ENCODE assay signal across 25 mouse cellular contexts in the genomic region with DNA sequence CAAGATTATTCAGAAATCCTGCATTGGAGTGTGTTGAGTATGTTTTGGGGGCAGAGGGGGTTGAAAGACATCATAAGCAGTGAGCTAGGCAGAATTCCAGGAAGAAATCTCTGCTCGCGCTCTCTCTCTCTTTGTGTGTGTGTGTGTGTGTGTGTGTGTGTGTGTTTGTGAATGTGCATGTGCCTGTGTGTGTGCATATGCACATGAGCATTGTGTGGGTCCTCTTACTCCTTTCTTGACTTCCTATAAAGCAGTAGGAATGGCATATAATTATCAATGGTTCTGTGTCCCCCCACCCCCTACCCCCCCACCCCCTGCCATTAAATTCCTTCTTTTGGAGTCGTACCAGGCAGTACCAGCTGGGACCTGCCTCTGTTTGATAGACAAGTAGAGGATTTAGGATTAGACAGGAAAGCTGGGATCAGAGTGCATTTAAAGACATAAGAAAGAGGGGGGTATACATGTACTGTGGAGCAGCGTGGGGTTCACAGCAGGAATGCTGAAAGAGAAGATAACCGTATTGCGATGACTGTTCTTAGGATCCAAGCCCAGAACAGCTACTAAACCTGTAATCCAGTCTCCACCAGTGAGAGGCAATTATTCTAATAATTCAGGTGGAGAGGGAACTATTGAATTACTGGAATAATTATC.
DNase-seq lines count a peak whose midpoint lies in the region; ATAC-seq lines count a peak whose summit lies in the region.
"Had no signal": no experiment of that assay in that cellular context is flagged by ENCODE, and none has a peak within 500 bp of the region (broad histone marks: within the 10 kb centered on the region; RNA-seq: fewer than 3 reads in every experiment).

No protein-coding gene starts in this region.

- no peak overlapping the region for H3K4me3 ChIP-seq in forebrain, embryonic 13.5 days
- H3K4me3 ChIP-seq in forebrain, embryonic 12.5 days (replicated peaks) = no peak overlapping the region
- no peak overlapping the region for H3K4me3 ChIP-seq in hindbrain, embryonic 16.5 days (ENCODE audit: low read length)
- H3K4me3 ChIP-seq in hindbrain, embryonic 13.5 days = no peak overlapping the region
- H3K4me3 ChIP-seq in embryonic facial prominence, embryonic 13.5 days = no peak overlapping the region
- H3K4me3 ChIP-seq in midbrain, embryonic 15.5 days = no peak overlapping the region
- no peak overlapping the region for H3K4me3 ChIP-seq in neural tube, embryonic 15.5 days (replicated peaks)
- H3K4me3 ChIP-seq: erythroblast, embryonic 14.5 days; layer of hippocampus, adult 2 months; limb, embryonic 12.5 days had no signal

- 33% methylated on average over 6 of the region's 6 CpGs for whole genome bisulfite sequencing in forebrain, embryonic 13.5 days
- 43% methylated on average over 6 of the region's 6 CpGs for WGBS in forebrain, embryonic 12.5 days
- 60% methylated on average over 6 of the region's 6 CpGs for WGBS in hindbrain, embryonic 16.5 days
- 73% methylated on average over 6 of the region's 6 CpGs for WGBS in hindbrain, embryonic 13.5 days
- 56% methylated on average over 6 of the region's 6 CpGs for WGBS in embryonic facial prominence, embryonic 13.5 days
- 32% methylated on average over 6 of the region's 6 CpGs for WGBS in midbrain, embryonic 15.5 days
- WGBS in neural tube, embryonic 15.5 days = 64% methylated on average over 6 of the region's 6 CpGs

- H3K9me3 ChIP-seq in forebrain, embryonic 13.5 days (replicated peaks) = no peaks in the 10 kb centered on the region
- no peaks in the 10 kb centered on the region for H3K9me3 ChIP-seq in forebrain, embryonic 12.5 days
- H3K9me3 ChIP-seq in hindbrain, embryonic 16.5 days (ENCODE audit: control insufficient read depth, low read length) = no peaks in the 10 kb centered on the region
- no peaks in the 10 kb centered on the region for H3K9me3 ChIP-seq in hindbrain, embryonic 13.5 days
- H3K9me3 ChIP-seq in embryonic facial prominence, embryonic 13.5 days = no peaks in the 10 kb centered on the region
- H3K9me3 ChIP-seq in midbrain, embryonic 15.5 days = no peaks in the 10 kb centered on the region
- H3K9me3 ChIP-seq in neural tube, embryonic 15.5 days (replicated peaks) = no peaks in the 10 kb centered on the region
- H3K9me3 ChIP-seq: limb, embryonic 12.5 days had no signal

- H3K4me2 ChIP-seq in forebrain, embryonic 13.5 days = no peak overlapping the region
- no peak overlapping the region for H3K4me2 ChIP-seq in forebrain, embryonic 12.5 days
- no peak overlapping the region for H3K4me2 ChIP-seq in hindbrain, embryonic 16.5 days (ENCODE audit: low read length)
- H3K4me2 ChIP-seq in hindbrain, embryonic 13.5 days = no peak overlapping the region
- no peak overlapping the region for H3K4me2 ChIP-seq in embryonic facial prominence, embryonic 13.5 days
- H3K4me2 ChIP-seq in midbrain, embryonic 15.5 days = no peak overlapping the region
- no peak overlapping the region for H3K4me2 ChIP-seq in neural tube, embryonic 15.5 days
- H3K4me2 ChIP-seq: heart, embryonic 11.5 days; limb, embryonic 12.5 days; liver, embryonic 11.5 days had no signal

- no peaks in the 10 kb centered on the region for H3K36me3 ChIP-seq in forebrain, embryonic 13.5 days (ENCODE audit: poor library complexity, severe bottlenecking)
- no peaks in the 10 kb centered on the region for H3K36me3 ChIP-seq in forebrain, embryonic 12.5 days (replicated peaks)
- no peaks in the 10 kb centered on the region for H3K36me3 ChIP-seq in hindbrain, embryonic 16.5 days (ENCODE audit: control insufficient read depth, insufficient read depth, low read length)
- H3K36me3 ChIP-seq in hindbrain, embryonic 13.5 days = no peaks in the 10 kb centered on the region
- H3K36me3 ChIP-seq in embryonic facial prominence, embryonic 13.5 days = no peaks in the 10 kb centered on the region
- no peaks in the 10 kb centered on the region for H3K36me3 ChIP-seq in midbrain, embryonic 15.5 days (replicated peaks)
- no peaks in the 10 kb centered on the region for H3K36me3 ChIP-seq in neural tube, embryonic 15.5 days
- H3K36me3 ChIP-seq: limb, embryonic 12.5 days had no signal

- H3K27me3 ChIP-seq in forebrain, embryonic 13.5 days = no peaks in the 10 kb centered on the region
- no peaks in the 10 kb centered on the region for H3K27me3 ChIP-seq in forebrain, embryonic 12.5 days
- H3K27me3 ChIP-seq in hindbrain, embryonic 16.5 days (replicated peaks; ENCODE audit: control insufficient read depth, insufficient read depth, low read length) = no peaks in the 10 kb centered on the region
- H3K27me3 ChIP-seq in hindbrain, embryonic 13.5 days = no peaks in the 10 kb centered on the region
- no peaks in the 10 kb centered on the region for H3K27me3 ChIP-seq in embryonic facial prominence, embryonic 13.5 days
- no peaks in the 10 kb centered on the region for H3K27me3 ChIP-seq in midbrain, embryonic 15.5 days (replicated peaks)
- H3K27me3 ChIP-seq in neural tube, embryonic 15.5 days (replicated peaks) = no peaks in the 10 kb centered on the region
- H3K27me3 ChIP-seq: limb, embryonic 12.5 days had no signal

- H3K9ac ChIP-seq in forebrain, embryonic 13.5 days = no peak overlapping the region
- no peak overlapping the region for H3K9ac ChIP-seq in forebrain, embryonic 12.5 days
- H3K9ac ChIP-seq in hindbrain, embryonic 16.5 days (ENCODE audit: low read depth, low read length) = no peak overlapping the region
- no peak overlapping the region for H3K9ac ChIP-seq in hindbrain, embryonic 13.5 days
- H3K9ac ChIP-seq in embryonic facial prominence, embryonic 13.5 days = no peak overlapping the region
- H3K9ac ChIP-seq in midbrain, embryonic 15.5 days = no peak overlapping the region
- no peak overlapping the region for H3K9ac ChIP-seq in neural tube, embryonic 15.5 days (replicated peaks)
- H3K9ac ChIP-seq: limb, embryonic 12.5 days; liver, postnatal 0 days had no signal

- peaks cover 10% of the 10 kb centered on the region for H3K4me1 ChIP-seq in forebrain, embryonic 13.5 days
- H3K4me1 ChIP-seq in forebrain, embryonic 12.5 days = peaks cover 18% of the 10 kb centered on the region; the same call in 1 of the 2 replicates
- no peaks in the 10 kb centered on the region for H3K4me1 ChIP-seq in hindbrain, embryonic 16.5 days (ENCODE audit: control insufficient read depth, insufficient read depth, low read depth, low read length)
- no peaks in the 10 kb centered on the region for H3K4me1 ChIP-seq in hindbrain, embryonic 13.5 days (replicated peaks)
- 0 out of 2 replicates have a peak, but pooled peaks cover 5% of the 10 kb centered on the region for H3K4me1 ChIP-seq in embryonic facial prominence, embryonic 13.5 days
- H3K4me1 ChIP-seq in midbrain, embryonic 15.5 days = no peaks in the 10 kb centered on the region; the same call in 1 of the 2 replicates
- no peaks in the 10 kb centered on the region for H3K4me1 ChIP-seq in neural tube, embryonic 15.5 days

- no peak for DNase-seq in thymus, postnatal 0 days (ENCODE audit: low spot score)
- DNase-seq: adrenal gland, postnatal 10 days; cerebellum, adult 2 months; cerebellum, postnatal 36 days; embryo, embryonic 11 days; kidney, postnatal 25 days; layer of hippocampus, postnatal 36 days; liver, postnatal 0 days; thymus, adult 2 months had no signal

- peak; percentile 85 for ATAC-seq in forebrain, embryonic 13.5 days
- no peak for ATAC-seq in forebrain, embryonic 12.5 days (ENCODE audit: low FRiP score)
- ATAC-seq in hindbrain, embryonic 16.5 days = peak; percentile 56; the same call in 1 of the 2 replicates
- ATAC-seq in hindbrain, embryonic 13.5 days (ENCODE audit: low FRiP score) = no peak
- peak; percentile 81 for ATAC-seq in embryonic facial prominence, embryonic 13.5 days (ENCODE audit: insufficient number of reproducible peaks, insufficient read depth, low FRiP score, low TSS enrichment, low read depth)
- peak; percentile 90 for ATAC-seq in midbrain, embryonic 15.5 days (replicated peaks)
- ATAC-seq in neural tube, embryonic 15.5 days (ENCODE audit: low FRiP score) = no peak
- ATAC-seq: intestine, postnatal 0 days; liver, postnatal 0 days; lung, postnatal 0 days had no signal

- H3K27ac ChIP-seq in forebrain, embryonic 13.5 days = no peak overlapping the region
- H3K27ac ChIP-seq in forebrain, embryonic 12.5 days = no peak overlapping the region
- H3K27ac ChIP-seq in hindbrain, embryonic 16.5 days (ENCODE audit: low read depth, low read length) = no peak overlapping the region
- no peak overlapping the region for H3K27ac ChIP-seq in hindbrain, embryonic 13.5 days
- H3K27ac ChIP-seq in embryonic facial prominence, embryonic 13.5 days = no peak overlapping the region
- no peak overlapping the region for H3K27ac ChIP-seq in midbrain, embryonic 15.5 days
- no peak overlapping the region for H3K27ac ChIP-seq in neural tube, embryonic 15.5 days (replicated peaks)
- H3K27ac ChIP-seq: layer of hippocampus, adult 2 months; limb, embryonic 12.5 days; macrophage; stomach, postnatal 0 days had no signal

Comparison
In these comparisons a context has a peak if more than half of its experiments do, and no peak if none do; other contexts are left out.
1. ATAC-seq: peak in forebrain, embryonic 13.5 days (single experiment), hindbrain, embryonic 16.5 days (single experiment), embryonic facial prominence, embryonic 13.5 days (single experiment) and midbrain, embryonic 15.5 days (single experiment); none in forebrain, embryonic 12.5 days (single experiment), hindbrain, embryonic 13.5 days (single experiment) and neural tube, embryonic 15.5 days (single experiment).